Mouse (Mus musculus) cortical plate, adult 2 months (tissue): ENCODE results near the gene Ten1.

Experiments used
- CTCF ChIP-seq: fragments of 200-500 bp; IDR thresholded peaks from 2 replicates; pipeline ENCODE4 v1.5.1; 2011; ENCODE audit warnings: mild to moderate bottlenecking, control low read depth, low read length; ENCODE audit not compliant: insufficient read depth; ENCODE audit errors: extremely low read depth
- POLR2A ChIP-seq: fragments of 200-500 bp; IDR thresholded peaks from 2 replicates; pipeline ENCODE4 v1.6.1; 2011; ENCODE audit warnings: mild to moderate bottlenecking, low read length, control low read depth; ENCODE audit not compliant: insufficient read depth; ENCODE audit errors: extremely low read depth

- no peak for TF ChIP-seq CTCF
- no peak for TF ChIP-seq POLR2A
Measured at GRCm38 (mm10) chr11:116255982-116256675, 57.5 kb downstream of the Ten1 start.
